Mouse (Mus musculus): ENCODE data around the gene Nup160. TPM values are rescaled to one million over a fixed set of nuclear protein-coding genes. Genes with fewer than 3 reads are reported as not detected.

Gene Nup160
- 7.8 TPM for polyA plus RNA-seq (2012; fragmentation: generic; extraction: Trizol)

GRCm38 (mm10) chr2:90677007-90677406 lies at the start of gene Nup160:
Gene Nup160 (plus strand): TSS chr2:90677215.
- Histone ChIP-seq H3K27me3 (ENCODE audit: control insufficient read depth, insufficient read depth, insufficient read length) (no peaks in the 10 kb centered on the region), H3K79me2 (ENCODE audit: control insufficient read depth, insufficient read depth) (peaks cover 29% of the 10 kb centered on the region), H3ac (ENCODE audit: control insufficient read depth, insufficient read length) (no peak within 1 kb of the TSS), H3K36me3 (ENCODE audit: control insufficient read depth, insufficient read depth) (no peaks in the 10 kb centered on the region), H3K4me3 (no peak within 1 kb of the TSS), H3K4me2 (ENCODE audit: low read depth) (no peak within 1 kb of the TSS)
- TF ChIP-seq TCF12 (IDR thresholded peaks at IDR 0.05; ENCODE audit: insufficient read depth, poor library complexity, severe bottlenecking): no peak
- no peak for TF ChIP-seq MYOD1 (IDR thresholded peaks at IDR 0.05; ENCODE audit: control insufficient read depth in 1 of 3, insufficient read length in 2 of 3, low read depth in 2 of 3)
- TF ChIP-seq TCF3 (IDR thresholded peaks at IDR 0.05; ENCODE audit: insufficient read length, low read depth): no peak
- TF ChIP-seq USF1 (IDR thresholded peaks at IDR 0.05; ENCODE audit: low read depth): no peak
- TF ChIP-seq E2F4 (IDR thresholded peaks at IDR 0.05; ENCODE audit: insufficient read depth): no peak
- TF ChIP-seq CEBPB (IDR thresholded peaks at IDR 0.05; ENCODE audit: insufficient read depth, poor library complexity, severe bottlenecking): no peak
- no peak for TF ChIP-seq POLR2AphosphoS2 (IDR thresholded peaks at IDR 0.05; ENCODE audit: insufficient read length, low read depth)
- no peak for TF ChIP-seq REST (IDR thresholded peaks at IDR 0.05; ENCODE audit: insufficient read depth, insufficient read length)
- TF ChIP-seq SRF (IDR thresholded peaks at IDR 0.05; ENCODE audit: control insufficient read depth, insufficient read length, low read depth): no peak
- TF ChIP-seq MAX (IDR thresholded peaks at IDR 0.05; ENCODE audit: low read depth): no peak

- H3K4me3 ChIP-seq: no peak overlapping the region
- H3K36me3 ChIP-seq (ENCODE audit: control insufficient read depth, insufficient read depth): no peaks in the 10 kb centered on the region
- H3K27me3 ChIP-seq (ENCODE audit: control insufficient read depth, insufficient read depth, insufficient read length): no peaks in the 10 kb centered on the region
- H3K79me2 ChIP-seq (ENCODE audit: control insufficient read depth, insufficient read depth): no peaks in the 10 kb centered on the region
- no peak overlapping the region for H3ac ChIP-seq (ENCODE audit: control insufficient read depth, insufficient read length)
- TF ChIP-seq POLR2A (IDR thresholded peaks at IDR 0.05; ENCODE audit: insufficient read length, low read depth) (no peak), MYOG (IDR thresholded peaks at IDR 0.05; ENCODE audit: control insufficient read depth in 1 of 3, insufficient read depth in 1 of 3, insufficient read length in 2 of 3, low read depth in 2 of 3) (no peak)
- no peak overlapping the region for H3K4me2 ChIP-seq (ENCODE audit: low read depth)
These were observed 48.8 kb upstream of the Nup160 start for GRCm38 (mm10) chr2:90628261-90628660.

- Histone ChIP-seq H3K4me3 (no peak overlapping the region), H3K36me3 (ENCODE audit: control insufficient read depth, insufficient read depth) (no peaks in the 10 kb centered on the region), H3K4me2 (ENCODE audit: low read depth) (no peak overlapping the region), H3ac (ENCODE audit: control insufficient read depth, insufficient read length) (no peak overlapping the region), H3K27me3 (ENCODE audit: control insufficient read depth, insufficient read depth, insufficient read length) (no peaks in the 10 kb centered on the region), H3K79me2 (ENCODE audit: control insufficient read depth, insufficient read depth) (no peaks in the 10 kb centered on the region)
- TF ChIP-seq SRF (IDR thresholded peaks at IDR 0.05; ENCODE audit: control insufficient read depth, insufficient read length, low read depth) (no peak), POLR2A (IDR thresholded peaks at IDR 0.05; ENCODE audit: insufficient read length, low read depth) (no peak), TCF12 (IDR thresholded peaks at IDR 0.05; ENCODE audit: insufficient read depth, poor library complexity, severe bottlenecking) (peak; percentile 23), MYOG (IDR thresholded peaks at IDR 0.05; ENCODE audit: control insufficient read depth in 1 of 3, insufficient read depth in 1 of 3, insufficient read length in 2 of 3, low read depth in 2 of 3) (peak; percentile 90 to 98 (median 96)), TCF3 (IDR thresholded peaks at IDR 0.05; ENCODE audit: insufficient read length, low read depth) (peak; percentile 37), POLR2AphosphoS2 (IDR thresholded peaks at IDR 0.05; ENCODE audit: insufficient read length, low read depth) (no peak), CEBPB (IDR thresholded peaks at IDR 0.05; ENCODE audit: insufficient read depth, poor library complexity, severe bottlenecking) (no peak), REST (IDR thresholded peaks at IDR 0.05; ENCODE audit: insufficient read depth, insufficient read length) (no peak), E2F4 (IDR thresholded peaks at IDR 0.05; ENCODE audit: insufficient read depth) (no peak), USF1 (IDR thresholded peaks at IDR 0.05; ENCODE audit: low read depth) (no peak), MYOD1 (IDR thresholded peaks at IDR 0.05; ENCODE audit: control insufficient read depth in 1 of 3, insufficient read length in 2 of 3, low read depth in 2 of 3) (peak; percentile 56 to 95 (median 85)), MAX (IDR thresholded peaks at IDR 0.05; ENCODE audit: low read depth) (no peak)
These were observed 47.5 kb upstream of the Nup160 start for GRCm38 (mm10) chr2:90629552-90629951.

- H3K36me3 ChIP-seq (ENCODE audit: control insufficient read depth, insufficient read depth): no peaks in the 10 kb centered on the region
- no peak overlapping the region for H3ac ChIP-seq (ENCODE audit: control insufficient read depth, insufficient read length)
- H3K4me2 ChIP-seq (ENCODE audit: low read depth): no peak overlapping the region
- no peaks in the 10 kb centered on the region for H3K27me3 ChIP-seq (ENCODE audit: control insufficient read depth, insufficient read depth, insufficient read length)
- no peak for TF ChIP-seq MYOD1 (IDR thresholded peaks at IDR 0.05; ENCODE audit: control insufficient read depth in 1 of 3, insufficient read length in 2 of 3, low read depth in 2 of 3)
- TF ChIP-seq E2F4 (IDR thresholded peaks at IDR 0.05; ENCODE audit: insufficient read depth): no peak
- no peak for TF ChIP-seq TCF3 (IDR thresholded peaks at IDR 0.05; ENCODE audit: insufficient read length, low read depth)
- no peak for TF ChIP-seq CEBPB (IDR thresholded peaks at IDR 0.05; ENCODE audit: insufficient read depth, poor library complexity, severe bottlenecking)
- TF ChIP-seq REST (IDR thresholded peaks at IDR 0.05; ENCODE audit: insufficient read depth, insufficient read length): no peak
- TF ChIP-seq USF1 (IDR thresholded peaks at IDR 0.05; ENCODE audit: low read depth): no peak
- no peak for TF ChIP-seq TCF12 (IDR thresholded peaks at IDR 0.05; ENCODE audit: insufficient read depth, poor library complexity, severe bottlenecking)
- TF ChIP-seq POLR2AphosphoS2 (IDR thresholded peaks at IDR 0.05; ENCODE audit: insufficient read length, low read depth): no peak
- TF ChIP-seq MAX (IDR thresholded peaks at IDR 0.05; ENCODE audit: low read depth): no peak
- no peak for TF ChIP-seq POLR2A (IDR thresholded peaks at IDR 0.05; ENCODE audit: insufficient read length, low read depth)
- no peak for TF ChIP-seq SRF (IDR thresholded peaks at IDR 0.05; ENCODE audit: control insufficient read depth, insufficient read length, low read depth)
- TF ChIP-seq MYOG (IDR thresholded peaks at IDR 0.05; ENCODE audit: control insufficient read depth in 1 of 3, insufficient read depth in 1 of 3, insufficient read length in 2 of 3, low read depth in 2 of 3): no peak
- H3K79me2 ChIP-seq (ENCODE audit: control insufficient read depth, insufficient read depth): no peaks in the 10 kb centered on the region
- H3K4me3 ChIP-seq: no peak overlapping the region
These were observed 44.9 kb upstream of the Nup160 start for GRCm38 (mm10) chr2:90631938-90632733.
